Mouse (Mus musculus) hindbrain, embryonic 13.5 days (tissue): Measurements from ENCODE around the gene Gm39566. TPM values are rescaled to one million over a fixed set of nuclear protein-coding genes. Genes with fewer than 3 reads are reported as not detected.

ENCODE experiments used
- ATAC-seq: fragments of 200-750 bp; cut with Nextera tagmentation; 2 replicates; pipeline ENCODE4 v1.8.0; 2017; ENCODE audit warnings: moderate TSS enrichment; ENCODE audit not compliant: low FRiP score
- H3K27ac ChIP-seq: fragments of 300-500 bp; sonication (generic); 2 replicates; pipeline ENCODE4 v1.5.1; 2015; ENCODE audit warnings: inconsistent platforms, mild to moderate bottlenecking, moderate library complexity
- H3K27me3 ChIP-seq: fragments of 300-500 bp; sonication (generic); 2 replicates; pipeline ENCODE4 v1.6.1; 2015; ENCODE audit warnings: mild to moderate bottlenecking, inconsistent platforms
- H3K36me3 ChIP-seq: fragments of 300-500 bp; sonication (generic); 2 replicates; pipeline ENCODE4 v1.6.1; 2015; ENCODE audit warnings: mild to moderate bottlenecking, inconsistent platforms
- H3K4me1 ChIP-seq: fragments of 300-500 bp; sonication (generic); replicated peaks from 2 replicates; pipeline ENCODE4 v1.6.1; 2015; ENCODE audit warnings: inconsistent platforms
- H3K4me2 ChIP-seq: fragments of 300-500 bp; sonication (generic); 2 replicates; pipeline ENCODE4 v1.6.1; 2015; ENCODE audit warnings: inconsistent platforms, mild to moderate bottlenecking, moderate library complexity
- H3K4me3 ChIP-seq: fragments of 300-500 bp; sonication (generic); 2 replicates; pipeline ENCODE4 v1.5.1; 2015; ENCODE audit warnings: mild to moderate bottlenecking, inconsistent platforms
- H3K9ac ChIP-seq: fragments of 300-500 bp; sonication (generic); 2 replicates; pipeline ENCODE4 v1.6.1; 2015; ENCODE audit warnings: mild to moderate bottlenecking, inconsistent platforms
- H3K9me3 ChIP-seq: fragments of 300-500 bp; sonication (generic); 2 replicates; pipeline ENCODE4 v1.6.1; 2016; ENCODE audit warnings: inconsistent platforms
- WGBS: fragments of 180-500 bp; shearing (Covaris S2); methylation state at CpG from one replicate; pipeline ENCODE4 v1.1.7; 2015; 5-methylcytosine and 5-hydroxymethylcytosine counted together
- polyA plus RNA-seq: library from polyadenylated mRNA; unstranded; fragments of >200 nt; fragmentation: Nextera tagmentation; extraction: Ambion mirVana; gene quantifications from 2 replicates; pipeline ENCODE4 v1.2.1, GENCODE M21; 2015

The Gm39566 gene
- polyA plus RNA-seq, 1 experiment from 2014 or later, result not detected

DNA sequence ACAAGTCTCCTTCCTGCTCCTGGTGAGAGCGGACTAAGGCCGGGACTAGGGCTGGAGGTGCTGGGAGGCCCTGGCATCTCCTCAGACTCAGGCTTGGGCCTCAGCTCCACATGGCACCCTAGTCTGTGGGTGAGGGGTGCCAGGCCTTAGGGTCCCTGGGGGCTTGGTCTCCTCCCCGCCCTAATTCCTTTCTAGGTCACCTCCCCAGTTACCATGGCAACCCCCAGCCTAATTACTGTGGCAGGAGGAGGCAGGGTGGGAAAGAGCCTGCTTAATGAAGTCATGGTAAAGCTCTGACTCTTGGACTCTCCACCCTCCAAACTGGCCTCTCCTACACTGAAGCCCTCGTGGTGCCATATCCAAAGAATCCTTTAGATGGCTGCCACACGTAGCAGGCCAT lies 13.7 kb upstream of the Gm39566 start:
- no peaks in the 10 kb centered on the region for H3K27me3 ChIP-seq
- H3K4me1 ChIP-seq, result peaks cover 28% of the 10 kb centered on the region
- H3K4me3 ChIP-seq, result no peak overlapping the region
- 0 out of 2 replicates have a peak overlapping the region, but pooled peaks have one; percentile 12 for H3K27ac ChIP-seq
- H3K36me3 ChIP-seq, result peaks cover 87% of the 10 kb centered on the region
- no peaks in the 10 kb centered on the region for H3K9me3 ChIP-seq
- WGBS, result 63% methylated on average over 5 of the region's 5 CpGs
- no peak for ATAC-seq
- H3K9ac ChIP-seq, result peak overlapping the region; percentile 43; the same call in 1 of the 2 replicates
- no peak overlapping the region for H3K4me2 ChIP-seq

DNA sequence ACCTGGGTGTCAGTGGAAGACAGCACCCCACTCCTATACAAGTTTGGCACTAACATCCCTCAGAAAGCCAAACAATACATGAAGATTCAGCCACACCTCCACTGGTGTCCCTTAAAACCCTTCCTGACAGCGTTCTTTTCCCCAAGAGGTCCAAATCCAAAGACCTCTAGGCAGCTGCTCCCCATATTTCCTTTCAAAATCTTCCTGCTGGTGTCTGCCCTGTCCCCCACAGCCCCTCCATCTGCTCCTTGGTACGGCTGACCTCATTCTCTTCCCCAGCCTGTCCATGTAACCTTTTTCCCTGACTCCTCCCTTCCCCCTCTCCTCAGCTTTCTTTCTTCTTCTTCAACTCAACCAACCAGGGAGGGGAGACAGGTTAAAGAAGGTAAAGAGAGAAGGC lies 8.4 kb upstream of the Gm39566 start:
- Histone ChIP-seq H3K4me2 (no peak overlapping the region), H3K36me3 (peaks cover 45% of the 10 kb centered on the region), H3K4me1 (no peaks in the 10 kb centered on the region), H3K27ac (no peak overlapping the region), H3K9me3 (no peaks in the 10 kb centered on the region), H3K4me3 (no peak overlapping the region), H3K27me3 (no peaks in the 10 kb centered on the region), H3K9ac (no peak overlapping the region)
- ATAC-seq, result no peak
- 68% methylated on average over 2 of the region's 2 CpGs for WGBS

DNA sequence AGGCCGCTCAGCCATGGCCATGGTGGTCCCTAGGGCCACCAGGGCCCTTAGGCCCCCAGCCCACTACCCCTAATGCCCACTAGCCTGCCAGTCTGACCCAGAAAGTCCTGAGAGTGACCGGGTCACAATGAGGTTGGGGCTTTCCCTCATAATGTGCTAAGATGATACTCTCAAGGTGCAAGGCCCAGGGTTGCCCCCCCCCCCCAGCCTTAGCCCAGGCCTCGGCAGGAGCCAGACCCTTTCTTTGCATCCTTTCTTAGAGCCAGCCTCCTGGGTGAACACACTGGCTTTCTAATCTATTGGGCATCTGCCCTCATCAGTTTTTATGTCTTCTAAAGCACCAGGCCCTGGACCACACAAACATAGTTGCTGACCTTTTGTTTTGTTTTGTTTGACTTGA lies 7.0 kb upstream of the Gm39566 start, which contains the start of gene Spem1:
Gene Spem1 (minus strand): TSS at position 101 of the 400 bp plus-strand sequence.
- peaks cover 31% of the 10 kb centered on the region for H3K36me3 ChIP-seq
- no peaks in the 10 kb centered on the region for H3K9me3 ChIP-seq
- H3K4me1 ChIP-seq, result no peaks in the 10 kb centered on the region
- H3K27me3 ChIP-seq, result no peaks in the 10 kb centered on the region
- no peak within 1 kb of the TSS for H3K9ac ChIP-seq
- 93% methylated on average over 3 of the region's 3 CpGs for WGBS
- no peak within 1 kb of the TSS for H3K4me2 ChIP-seq
- H3K27ac ChIP-seq, result no peak within 1 kb of the TSS
- ATAC-seq, result no peak
- no peak within 1 kb of the TSS for H3K4me3 ChIP-seq

DNA sequence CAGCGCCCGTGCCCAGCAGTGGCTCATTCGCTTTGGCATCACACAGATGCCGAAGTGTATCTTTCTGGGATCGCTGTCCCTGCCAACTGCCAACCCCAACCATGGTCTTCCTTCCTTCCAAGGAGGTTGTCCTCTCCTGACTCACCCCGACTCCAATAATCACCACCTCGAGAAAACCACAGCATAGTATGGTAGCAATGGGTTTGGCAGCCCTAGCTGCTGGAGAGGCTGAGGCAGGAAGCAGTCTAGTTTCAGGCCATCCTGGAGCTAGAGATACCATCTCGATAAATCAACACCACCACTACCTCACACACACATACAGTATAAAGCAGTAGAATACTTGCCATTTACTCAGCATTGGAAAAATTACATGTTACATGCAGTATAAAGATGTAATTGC lies 3.8 kb upstream of the Gm39566 start:
- H3K4me1 ChIP-seq, result no peaks in the 10 kb centered on the region
- no peaks in the 10 kb centered on the region for H3K27me3 ChIP-seq
- H3K4me2 ChIP-seq, result no peak overlapping the region
- WGBS, result 95% methylated on average over 8 of the region's 8 CpGs
- no peak overlapping the region for H3K9ac ChIP-seq
- no peaks in the 10 kb centered on the region; the same call in none of the 2 replicates for H3K36me3 ChIP-seq
- H3K9me3 ChIP-seq, result no peaks in the 10 kb centered on the region
- ATAC-seq, result no peak
- H3K4me3 ChIP-seq, result no peak overlapping the region
- no peak overlapping the region for H3K27ac ChIP-seq

DNA sequence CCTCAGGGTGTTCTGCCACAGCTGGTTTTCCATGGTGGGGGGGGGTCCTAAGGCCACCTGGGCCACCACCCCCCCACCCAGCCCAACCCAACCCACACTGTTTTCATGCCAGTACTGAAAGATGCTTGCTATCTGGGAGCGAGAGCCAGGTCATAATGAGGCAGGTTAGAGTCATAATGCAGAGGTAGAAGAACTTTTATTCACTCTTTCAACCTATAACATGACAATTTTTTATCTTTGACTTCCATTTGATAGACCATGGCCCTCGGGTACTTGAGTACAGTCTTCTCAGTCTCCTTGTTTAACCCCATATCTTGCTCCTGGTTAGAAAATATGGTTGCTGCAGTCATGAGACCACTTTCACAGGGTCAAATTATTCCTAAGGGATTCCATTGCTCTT lies 3.3 kb upstream of the Gm39566 start, which contains the start of gene Spem2:
Gene Spem2 (minus strand): TSS at position 101 of the 400 bp plus-strand sequence.
- H3K4me1 ChIP-seq, result no peaks in the 10 kb centered on the region
- ATAC-seq, result no peak
- 88% methylated on average over 2 of the region's 2 CpGs for WGBS

DNA sequence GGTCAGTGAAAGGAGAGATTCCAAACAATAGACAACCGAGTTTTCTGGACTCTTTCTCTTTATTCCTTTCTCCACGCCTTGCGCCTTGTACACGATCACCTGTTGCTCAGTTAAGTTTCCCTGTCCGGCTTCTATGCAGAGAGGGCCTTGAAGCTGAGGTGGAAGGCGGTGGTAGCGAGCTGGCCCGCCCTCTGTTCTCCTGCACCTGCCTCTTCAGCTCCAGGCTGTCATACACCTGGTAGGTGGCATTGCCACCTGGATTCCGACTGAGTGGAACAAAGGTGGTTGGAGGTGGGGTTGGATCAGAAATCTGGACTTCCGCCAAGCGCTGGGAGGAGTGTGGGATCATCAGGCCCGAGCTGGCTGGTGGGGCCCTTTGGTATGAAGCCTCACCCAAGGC lies 1.4 kb upstream of the Gm39566 start:
- Histone ChIP-seq H3K9ac (no peak overlapping the region), H3K4me1 (no peaks in the 10 kb centered on the region), H3K36me3 (no peaks in the 10 kb centered on the region), H3K27ac (no peak overlapping the region), H3K4me3 (no peak overlapping the region), H3K27me3 (0 out of 2 replicates have a peak, but pooled peaks cover 3% of the 10 kb centered on the region), H3K9me3 (no peaks in the 10 kb centered on the region), H3K4me2 (no peak overlapping the region)
- no peak for ATAC-seq
- WGBS, result 91% methylated on average over 12 of the region's 12 CpGs

More for the DNA sequence above, 3.3 kb upstream of the Gm39566 start, which contains the start of gene Spem2:
- H3K9me3 ChIP-seq, result no peaks in the 10 kb centered on the region
- no peaks in the 10 kb centered on the region; the same call in 1 of the 2 replicates for H3K36me3 ChIP-seq
- no peak within 1 kb of the TSS for H3K9ac ChIP-seq
- no peak within 1 kb of the TSS for H3K4me3 ChIP-seq
- no peak within 1 kb of the TSS for H3K27ac ChIP-seq
- H3K4me2 ChIP-seq, result no peak within 1 kb of the TSS
- 0 out of 2 replicates have a peak, but pooled peaks cover 3% of the 10 kb centered on the region for H3K27me3 ChIP-seq

DNA sequence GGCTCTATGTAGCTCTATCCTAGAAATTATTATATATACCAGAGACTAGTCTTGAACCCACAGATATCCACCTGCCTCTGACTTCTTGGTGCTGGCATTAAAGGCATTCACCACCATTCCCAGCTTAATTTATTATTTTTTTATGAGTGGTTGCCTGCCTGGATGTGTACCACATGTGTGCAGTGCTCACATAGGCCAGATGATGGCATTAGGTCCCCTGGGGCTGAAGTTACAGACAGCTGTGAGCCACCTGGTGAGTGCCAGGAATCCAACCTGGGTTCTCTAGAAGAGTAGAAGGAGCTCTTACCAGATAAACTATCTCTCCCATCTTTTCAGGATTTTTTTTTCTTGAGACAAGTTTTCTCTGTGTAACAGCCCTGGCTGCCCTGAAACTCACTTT lies 4.8 kb downstream of the Gm39566 start:
- no peak for ATAC-seq
- Histone ChIP-seq H3K27me3 (peaks cover 31% of the 10 kb centered on the region), H3K9me3 (0 out of 2 replicates have a peak, but pooled peaks cover 3% of the 10 kb centered on the region), H3K27ac (no peak overlapping the region), H3K4me3 (no peak overlapping the region), H3K36me3 (no peaks in the 10 kb centered on the region), H3K9ac (no peak overlapping the region), H3K4me1 (peaks cover 3% of the 10 kb centered on the region; the same call in 1 of the 2 replicates), H3K4me2 (no peak overlapping the region)

DNA sequence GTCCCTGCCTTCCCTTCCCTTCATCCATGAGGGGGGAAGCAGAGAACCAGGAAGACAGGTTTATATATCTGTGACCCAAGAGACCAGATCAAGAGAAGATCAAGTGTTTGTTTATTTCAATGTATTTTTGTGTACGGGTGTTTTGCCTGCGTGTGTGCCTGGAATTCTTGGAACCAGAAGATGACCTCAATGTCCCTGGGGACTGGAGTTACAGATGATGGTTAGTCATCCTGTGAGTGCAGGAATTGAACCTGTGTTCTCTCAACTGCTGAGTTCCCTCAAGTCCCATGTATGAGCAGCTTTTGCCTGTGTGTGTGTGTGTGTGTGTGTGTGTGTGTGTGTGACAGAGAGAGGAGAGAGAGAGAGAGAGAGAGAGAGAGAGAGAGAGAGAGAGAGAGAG lies 7.5 kb downstream of the Gm39566 start:
- Histone ChIP-seq H3K9ac (no peak overlapping the region), H3K4me3 (no peak overlapping the region), H3K4me1 (peaks cover 29% of the 10 kb centered on the region), H3K36me3 (no peaks in the 10 kb centered on the region), H3K27ac (no peak overlapping the region), H3K9me3 (0 out of 2 replicates have a peak, but pooled peaks cover 3% of the 10 kb centered on the region), H3K27me3 (peaks cover 42% of the 10 kb centered on the region), H3K4me2 (no peak overlapping the region)
- no peak for ATAC-seq
- WGBS, result 89% methylated on average over 2 of the region's 2 CpGs

DNA sequence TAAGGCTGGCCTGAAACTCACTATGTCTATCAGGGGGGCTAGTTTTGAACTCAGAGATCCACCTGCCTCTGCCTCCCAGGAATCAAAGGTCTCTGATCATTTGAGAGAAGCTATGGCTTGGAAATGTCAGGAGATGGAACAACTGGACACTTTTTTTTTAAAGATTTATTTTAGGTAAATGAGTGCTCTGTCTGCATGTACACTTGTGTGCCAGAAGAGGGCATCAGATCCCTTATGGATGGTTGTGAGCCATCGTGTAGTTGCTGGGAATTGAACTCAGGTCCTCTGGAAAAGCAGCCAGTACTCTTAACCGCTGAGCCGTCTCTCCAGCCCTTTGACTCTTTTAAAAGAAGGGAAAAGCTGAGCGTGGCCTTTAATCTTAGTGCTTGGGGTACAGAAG lies 8.7 kb downstream of the Gm39566 start:
- Histone ChIP-seq H3K4me2 (no peak overlapping the region), H3K4me1 (peaks cover 41% of the 10 kb centered on the region), H3K4me3 (no peak overlapping the region), H3K9me3 (0 out of 2 replicates have a peak, but pooled peaks cover 3% of the 10 kb centered on the region), H3K27ac (no peak overlapping the region), H3K36me3 (no peaks in the 10 kb centered on the region), H3K9ac (no peak overlapping the region), H3K27me3 (peaks cover 51% of the 10 kb centered on the region)
- 84% methylated on average over 4 of the region's 4 CpGs for WGBS
- no peak for ATAC-seq

DNA sequence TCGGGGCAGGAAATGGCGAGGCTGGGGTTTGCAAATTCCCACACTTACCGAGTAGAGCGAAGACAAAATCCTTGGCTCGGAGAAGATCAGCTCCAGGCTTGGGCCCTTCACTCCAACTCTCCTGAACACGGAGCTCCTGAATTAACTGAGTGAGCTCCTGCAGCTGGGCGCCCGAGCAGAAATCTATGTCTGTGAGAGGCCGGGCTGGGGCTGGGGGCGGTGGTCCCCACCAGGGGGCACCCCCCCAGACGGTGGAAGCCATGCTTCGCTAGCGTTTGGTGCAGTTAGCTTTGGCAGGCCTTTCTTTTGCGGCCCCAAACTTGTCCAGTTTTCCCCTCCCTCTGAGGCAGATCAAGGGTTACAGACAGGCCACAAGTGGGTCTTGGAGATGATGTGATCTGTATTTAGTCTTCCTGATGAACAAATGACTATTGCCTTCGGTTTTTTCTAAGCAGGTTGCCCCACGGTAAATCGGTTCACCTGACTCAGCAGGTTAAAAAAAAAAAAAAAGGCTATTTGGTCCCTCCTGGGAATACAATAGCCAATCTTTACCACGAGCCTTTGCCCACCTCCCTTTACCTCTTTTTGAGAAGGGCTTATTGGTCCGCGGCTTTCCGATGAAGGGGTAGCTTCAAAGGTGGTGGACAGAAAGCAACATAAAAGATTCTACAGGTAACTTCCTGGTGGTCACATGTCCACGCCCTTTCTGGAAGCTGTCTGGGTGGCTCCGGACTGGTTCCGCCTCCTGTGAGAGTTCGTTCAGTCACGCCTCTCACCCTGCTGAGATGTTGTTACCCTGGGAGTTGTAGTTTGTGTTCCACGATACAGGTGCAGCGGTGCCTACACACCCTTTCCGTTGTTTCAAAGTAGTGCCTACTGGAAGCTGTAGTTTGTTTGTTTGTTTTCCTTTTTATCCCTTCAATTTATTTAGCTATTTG lies 9.9 kb downstream of the Gm39566 start, which contains the start of gene Tmem102:
Gene Tmem102 (minus strand): TSS at position 653 of the 938 bp plus-strand sequence.
- 5% methylated on average over 29 of the region's 29 CpGs for WGBS
- Histone ChIP-seq H3K9me3 (0 out of 2 replicates have a peak, but pooled peaks cover 3% of the 10 kb centered on the region), H3K27ac (no peak within 1 kb of the TSS), H3K27me3 (peaks cover 51% of the 10 kb centered on the region), H3K4me1 (peaks cover 51% of the 10 kb centered on the region), H3K4me3 (peak within 1 kb of the TSS; percentile 10; the same call in 1 of the 2 replicates), H3K36me3 (no peaks in the 10 kb centered on the region), H3K4me2 (peak within 1 kb of the TSS; percentile 94), H3K9ac (no peak within 1 kb of the TSS; the same call in 1 of the 2 replicates)
- ATAC-seq, result no peak

DNA sequence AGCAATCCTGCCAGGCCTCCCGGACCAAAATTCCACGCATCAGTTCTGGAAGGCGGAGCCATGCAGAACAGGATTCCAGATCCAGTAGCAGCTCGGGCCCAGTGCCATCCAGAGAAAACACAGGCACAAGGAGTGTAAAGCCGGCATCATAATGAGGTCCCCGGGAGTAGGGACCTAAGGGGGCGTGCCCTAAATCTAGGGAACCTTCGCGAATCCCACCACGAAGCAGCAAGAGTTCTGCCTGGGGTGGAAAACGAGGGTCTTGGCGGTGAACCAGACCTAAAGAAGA lies 10.5 kb downstream of the Gm39566 start:
- H3K27me3 ChIP-seq, result peaks cover 51% of the 10 kb centered on the region
- H3K4me3 ChIP-seq, result 0 out of 2 replicates have a peak overlapping the region, but pooled peaks have one; percentile 10
- peaks cover 57% of the 10 kb centered on the region for H3K4me1 ChIP-seq
- 5% methylated on average over 12 of the region's 12 CpGs for WGBS
- H3K9me3 ChIP-seq, result 0 out of 2 replicates have a peak, but pooled peaks cover 3% of the 10 kb centered on the region
- peak overlapping the region; percentile 94 for H3K4me2 ChIP-seq
- H3K36me3 ChIP-seq, result no peaks in the 10 kb centered on the region
- H3K27ac ChIP-seq, result no peak overlapping the region
- H3K9ac ChIP-seq, result no peak overlapping the region; the same call in 1 of the 2 replicates
- no peak for ATAC-seq

DNA sequence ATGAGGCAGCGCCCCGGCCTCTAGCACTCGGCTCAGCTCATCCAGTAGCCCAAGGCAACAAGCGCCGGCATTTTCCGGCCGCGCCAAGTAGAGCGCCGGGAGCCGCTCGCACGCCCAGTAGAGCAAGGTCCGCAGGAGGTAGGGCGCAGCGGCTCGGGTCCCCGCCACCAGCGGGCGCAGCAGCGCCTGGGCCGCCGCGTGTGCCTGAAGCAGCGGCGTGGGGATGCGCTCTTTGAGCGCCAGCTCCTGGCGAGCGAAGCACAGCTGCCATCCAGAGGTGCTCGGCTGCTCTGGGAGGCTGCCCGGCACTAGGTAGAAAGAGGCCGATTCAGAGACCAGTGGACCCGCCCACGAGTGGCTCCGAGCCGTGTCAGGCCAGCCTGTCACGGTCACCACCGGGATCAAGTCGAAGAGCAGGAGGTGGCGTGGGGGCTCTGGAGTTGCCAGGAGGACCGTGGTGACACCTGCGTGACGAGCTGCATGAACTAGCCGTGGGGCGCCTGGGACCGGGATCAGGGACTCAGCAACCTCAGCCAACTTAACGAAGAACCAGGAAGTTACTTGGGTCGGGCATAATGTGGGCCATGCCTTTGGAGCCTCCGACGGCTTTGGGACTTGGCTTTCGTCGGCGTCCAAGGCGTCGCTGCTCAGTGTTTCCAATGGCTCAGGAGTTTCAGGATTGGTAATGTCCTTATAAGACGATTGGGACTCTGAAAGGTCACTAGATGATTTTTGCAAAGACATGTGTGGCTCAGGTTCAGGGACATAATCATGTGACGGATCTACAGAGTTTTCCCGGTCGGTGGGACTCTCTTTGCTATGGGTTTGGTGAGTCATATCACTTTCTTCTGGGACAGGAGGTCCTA lies 11.1 kb downstream of the Gm39566 start:
- ATAC-seq, result peak; percentile 15; the same call in 1 of the 2 replicates
- Histone ChIP-seq H3K4me3 (peak overlapping the region; percentile 52), H3K4me2 (peak overlapping the region; percentile 94), H3K27me3 (peaks cover 47% of the 10 kb centered on the region), H3K9ac (peak overlapping the region; percentile 89), H3K4me1 (peaks cover 63% of the 10 kb centered on the region), H3K9me3 (0 out of 2 replicates have a peak, but pooled peaks cover 3% of the 10 kb centered on the region), H3K27ac (peak overlapping the region; percentile 81), H3K36me3 (no peaks in the 10 kb centered on the region)
- 2% methylated on average over 60 of the region's 60 CpGs for WGBS
